Mouse (Mus musculus) left cerebral cortex, postnatal 25 days (tissue): ENCODE data around the gene Rimklb. TPM values are rescaled to one million over a fixed set of nuclear protein-coding genes. Genes with fewer than 3 reads are reported as not detected.

Experiments used
- DNase-seq, 2 experiments: peaks; one replicate each; pipeline ENCODE4 v3.0.0; 2022; ENCODE audit warnings: low spot score in 2 of 2, mixed read lengths in 1 of 2
- intact Hi-C: fragments of 180-260 bp; cut with DNase I; formaldehyde crosslinking; loops from one replicate; pipeline ENCODE4 v1.15.1; 2025
- total RNA-seq, 2 experiments: library from RNA; stranded (reverse); gene quantifications; 2 replicates each; pipeline ENCODE4 v1.2.3; 2021

The Rimklb gene
- total RNA-seq, 2 experiments from 2014 or later, result 84.1 to 91.8 TPM

DNA sequence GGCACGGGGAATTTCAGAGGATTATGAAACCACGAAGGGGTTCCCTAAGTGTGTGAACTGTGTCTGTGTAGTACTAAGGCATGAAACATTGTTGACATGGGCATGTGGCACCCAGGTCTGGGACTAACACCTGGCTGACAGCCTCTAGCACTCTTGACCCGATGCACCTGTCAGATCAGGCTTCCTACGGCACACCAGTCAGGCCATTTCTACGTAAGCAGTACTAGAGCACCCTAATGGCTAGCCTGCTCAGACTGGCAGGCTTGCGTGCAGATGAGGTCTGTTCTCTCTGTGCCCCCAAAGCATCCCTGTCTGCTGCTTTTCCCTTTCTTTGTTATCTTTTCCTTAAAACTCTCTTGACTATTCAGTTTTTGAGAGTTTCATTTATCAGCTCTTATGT, 53.3 kb downstream of the Rimklb start:
- intact Hi-C loops, result no loop called here
- no peak for DNase-seq

DNA sequence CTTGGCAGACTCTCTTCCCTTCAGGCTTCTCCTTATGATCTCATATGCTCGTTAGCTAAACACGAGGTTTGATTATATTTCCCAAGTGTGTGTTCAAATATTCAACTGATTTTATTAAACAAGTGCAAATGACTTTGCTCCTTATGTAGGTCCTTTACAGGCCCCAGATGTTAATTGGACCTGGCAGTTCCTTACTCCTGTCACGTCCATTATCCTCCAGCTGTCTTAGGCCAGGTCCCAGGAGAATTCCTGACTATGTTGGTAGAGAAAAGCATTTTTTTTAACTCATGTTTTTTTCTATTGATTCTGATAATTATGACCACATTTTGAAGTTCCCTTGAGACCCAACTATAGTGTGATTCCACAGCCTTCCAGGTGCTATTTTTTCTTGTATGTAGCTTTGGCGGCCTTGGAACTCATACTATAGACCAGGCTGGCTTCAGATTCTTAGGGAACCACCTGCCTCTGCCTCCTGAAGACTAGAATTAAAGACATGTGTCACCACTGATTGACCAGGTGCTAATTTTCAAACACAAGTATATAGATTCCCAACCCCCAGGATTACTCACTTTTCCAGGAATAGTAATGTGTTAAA, 57.8 kb downstream of the Rimklb start:
- intact Hi-C loops, result no loop called here
- DNase-seq, result no peak

- intact Hi-C loops, result no loop called here
- no peak for DNase-seq
Measured at GRCm38 (mm10) chr6:122439249-122439648, 59.3 kb downstream of the Rimklb start.

- intact Hi-C loops, result no loop called here
- no peak for DNase-seq
Measured at GRCm38 (mm10) chr6:122435270-122435669, 63.3 kb downstream of the Rimklb start.

- intact Hi-C loops, result no loop called here
Measured at GRCm38 (mm10) chr6:122427456-122427855, 71.1 kb downstream of the Rimklb start.

GRCm38 (mm10) chr6:122417015-122417414, 81.5 kb downstream of the Rimklb start:
- no peak for DNase-seq
- intact Hi-C loops, result no loop called here

More at GRCm38 (mm10) chr6:122427456-122427855, 71.1 kb downstream of the Rimklb start:
- no peak for DNase-seq

- intact Hi-C loops, result no loop called here
- DNase-seq, result no peak
Measured at GRCm38 (mm10) chr6:122416347-122416746, 82.2 kb downstream of the Rimklb start.

GRCm38 (mm10) chr6:122411281-122411680, 87.3 kb downstream of the Rimklb start:
- intact Hi-C loops, result no loop called here
- DNase-seq, result no peak

GRCm38 (mm10) chr6:122402240-122402639, 96.3 kb downstream of the Rimklb start:
- DNase-seq, result peak; percentile 43 to 47
- intact Hi-C loops, result loop anchor here (5.0 kb wide), 1 partner anchor 95 kb away; the partner anchor contains the start of gene Rimklb

- intact Hi-C loops, result loop anchor here (1.0 to 5.0 kb wide), 2 partner anchors 97 to 119 kb away; partner anchors contain the start of gene Rimklb
- DNase-seq, result no peak
Measured at GRCm38 (mm10) chr6:122400263-122400662, 98.3 kb downstream of the Rimklb start.

Other genes starting within 250 kb of the Rimklb start
- gene Klrg1, start 215.9 kb downstream of the Rimklb start, total RNA-seq, result under 1 TPM in 1 of 2 experiments, not detected in 1; 0.25 TPM
- gene M6pr, start 190.0 kb downstream of the Rimklb start, total RNA-seq, result 10 to 100 TPM; 62.3 to 64.3 TPM
- gene Phc1, start 158.2 kb downstream of the Rimklb start, total RNA-seq, result 10 to 100 TPM; 56.8 to 64.7 TPM
- 1 to 10 TPM in 1 of 2 experiments, under 1 TPM in 1; 0.32 to 1.2 TPM for gene Mfap5, start 7.1 kb upstream of the Rimklb start, total RNA-seq
- gene Aicda, start 55.0 kb upstream of the Rimklb start, total RNA-seq, result not detected
- 1 to 10 TPM; 1.0 to 1.4 TPM for gene Apobec1, start 103.7 kb upstream of the Rimklb start, total RNA-seq
- not detected for gene Gdf3, start 111.3 kb upstream of the Rimklb start, total RNA-seq
- not detected for gene Dppa3, start 127.6 kb upstream of the Rimklb start, total RNA-seq
- under 1 TPM in 1 of 2 experiments, not detected in 1; 0.16 TPM for gene Nanog, start 208.7 kb upstream of the Rimklb start, total RNA-seq